8 mouse cellular contexts compared by ENCODE assay signal in genomic region chr4:148627246-148627645, GRCm38 (mm10). TPM values are rescaled to one million over a fixed set of nuclear protein-coding genes. Genes with fewer than 3 reads are reported as not detected.
DNase-seq lines count a peak whose midpoint lies in the region; ATAC-seq and TF ChIP-seq lines count a peak whose summit lies in the region.

No protein-coding gene starts in this region.

- peak overlapping the region; percentile 16 for H3K4me2 ChIP-seq in embryonic facial prominence, embryonic 11.5 days (ENCODE audit: low read depth, low read length)
- peak overlapping the region; percentile 70 for H3K4me2 ChIP-seq in hindbrain, postnatal 0 days (ENCODE audit: low read depth, low read length)
- peak overlapping the region; percentile 83 for H3K4me2 ChIP-seq in midbrain, embryonic 15.5 days

- TF ChIP-seq POLR2A in kidney, adult 2 months (IDR thresholded peaks at IDR 0.05; ENCODE audit: low read depth, low read length) = no peak

- WGBS in kidney, adult 2 months = 55% methylated on average over 3 of the region's 3 CpGs
- 61% methylated on average over 3 of the region's 3 CpGs for WGBS in embryonic facial prominence, embryonic 11.5 days
- WGBS in hindbrain, postnatal 0 days = 61% methylated on average over 3 of the region's 3 CpGs
- WGBS in midbrain, embryonic 15.5 days = 62% methylated on average over 3 of the region's 3 CpGs

- peaks cover 11% of the 10 kb centered on the region; the same call in 1 of the 2 replicates for H3K4me1 ChIP-seq in kidney, adult 2 months (ENCODE audit: control insufficient read depth, insufficient read depth, low read length)
- H3K4me1 ChIP-seq in embryonic facial prominence, embryonic 11.5 days (ENCODE audit: control insufficient read depth, insufficient read depth, low read length) = peaks cover 3% of the 10 kb centered on the region; the same call in 1 of the 2 replicates
- peaks cover 3% of the 10 kb centered on the region; the same call in 1 of the 2 replicates for H3K4me1 ChIP-seq in hindbrain, postnatal 0 days (ENCODE audit: insufficient read depth, low read length)
- peaks cover 26% of the 10 kb centered on the region for H3K4me1 ChIP-seq in midbrain, embryonic 15.5 days

- H3K9ac ChIP-seq in embryonic facial prominence, embryonic 11.5 days (replicated peaks; ENCODE audit: low read length) = peak overlapping the region; percentile 32; the same call in 1 of the 2 replicates
- peak overlapping the region; percentile 99; the same call in 1 of the 2 replicates for H3K9ac ChIP-seq in hindbrain, postnatal 0 days (replicated peaks; ENCODE audit: low read length)
- H3K9ac ChIP-seq in midbrain, embryonic 15.5 days = no peak overlapping the region

- peak overlapping the region; percentile 74 for H3K27ac ChIP-seq in kidney, adult 2 months (ENCODE audit: insufficient read depth, low read depth, low read length)
- H3K27ac ChIP-seq in embryonic facial prominence, embryonic 11.5 days (replicated peaks; ENCODE audit: low read depth, low read length) = no peak overlapping the region
- peak overlapping the region; percentile 99; the same call in 1 of the 2 replicates for H3K27ac ChIP-seq in hindbrain, postnatal 0 days
- H3K27ac ChIP-seq in midbrain, embryonic 15.5 days = peak overlapping the region; percentile 93; the same call in 1 of the 2 replicates

- no peak overlapping the region for H3K4me3 ChIP-seq in kidney, adult 2 months (ENCODE audit: insufficient read depth, low read depth, low read length)
- H3K4me3 ChIP-seq in embryonic facial prominence, embryonic 11.5 days (ENCODE audit: low read depth, low read length) = peak overlapping the region; percentile 63
- H3K4me3 ChIP-seq in hindbrain, postnatal 0 days (ENCODE audit: low read length) = peak overlapping the region; percentile 100
- peak overlapping the region; percentile 84 for H3K4me3 ChIP-seq in midbrain, embryonic 15.5 days

- H3K9me3 ChIP-seq in embryonic facial prominence, embryonic 11.5 days (replicated peaks; ENCODE audit: control insufficient read depth, low read length) = no peaks in the 10 kb centered on the region
- no peaks in the 10 kb centered on the region for H3K9me3 ChIP-seq in hindbrain, postnatal 0 days (ENCODE audit: low read length)
- no peaks in the 10 kb centered on the region for H3K9me3 ChIP-seq in midbrain, embryonic 15.5 days

- H3K27me3 ChIP-seq in kidney, adult 2 months (replicated peaks; ENCODE audit: control insufficient read depth, insufficient read depth, low read length) = no peaks in the 10 kb centered on the region
- no peaks in the 10 kb centered on the region for H3K27me3 ChIP-seq in embryonic facial prominence, embryonic 11.5 days (ENCODE audit: control insufficient read depth, insufficient read depth, low read length)
- no peaks in the 10 kb centered on the region for H3K27me3 ChIP-seq in hindbrain, postnatal 0 days (ENCODE audit: insufficient read depth, low read length)
- H3K27me3 ChIP-seq in midbrain, embryonic 15.5 days (replicated peaks) = no peaks in the 10 kb centered on the region

- DNase-seq in kidney, adult 2 months = no peak
- DNase-seq in kidney, adult 8-10 months = no peak
- no peak for DNase-seq in embryonic facial prominence, embryonic 11.5 days (ENCODE audit: low spot score)
- no peak for DNase-seq in hindbrain, postnatal 0 days (ENCODE audit: low spot score)
- DNase-seq in cerebellum, adult 9-11 months = no peak
- DNase-seq in frontal cortex, postnatal 36 days (ENCODE audit: low spot score in 2 of 2) = no peak
- DNase-seq in right cerebral cortex, postnatal 10 days (ENCODE audit: low spot score in 2 of 2) = no peak

- H3K36me3 ChIP-seq in kidney, adult 2 months (ENCODE audit: control insufficient read depth, insufficient read depth, low read length) = peaks cover 7% of the 10 kb centered on the region
- peaks cover 7% of the 10 kb centered on the region; the same call in 1 of the 2 replicates for H3K36me3 ChIP-seq in embryonic facial prominence, embryonic 11.5 days (replicated peaks; ENCODE audit: control insufficient read depth, insufficient read depth, low read depth, low read length)
- H3K36me3 ChIP-seq in hindbrain, postnatal 0 days (ENCODE audit: insufficient read depth, low read length) = peaks cover 21% of the 10 kb centered on the region
- H3K36me3 ChIP-seq in midbrain, embryonic 15.5 days (replicated peaks) = peaks cover 16% of the 10 kb centered on the region

- TF ChIP-seq CTCF in kidney, adult 2 months (conservative IDR thresholded peaks at IDR 0.05; ENCODE audit: insufficient read depth, insufficient read length, low read depth, low read length) = no peak
- no peak for TF ChIP-seq CTCF in hindbrain, postnatal 0 days (IDR thresholded peaks at IDR 0.05; ENCODE audit: low read depth)

- peak; percentile 54 for ATAC-seq in embryonic facial prominence, embryonic 11.5 days (replicated peaks; ENCODE audit: insufficient number of reproducible peaks, low FRiP score, low TSS enrichment, low read depth)
- peak; percentile 24; the same call in 1 of the 2 replicates for ATAC-seq in hindbrain, postnatal 0 days
- peak; percentile 49 for ATAC-seq in midbrain, embryonic 15.5 days (replicated peaks)

RNA-seq across cellular contexts. Expression of gene Tardbp, which starts 0.4 kb away (rescaled TPM):
- polyA plus RNA-seq in kidney, adult 2 months (2012; rRNA removed) = 67.3 and 93.3 TPM in 2 replicates
- 206 and 240 TPM in 2 replicates for polyA plus RNA-seq in embryonic facial prominence, embryonic 11.5 days (2014; fragmentation: Nextera tagmentation; extraction: Ambion mirVana)
- total RNA-seq in hindbrain, postnatal 0 days (2014; rRNA removed) = 160 and 205 TPM in 2 replicates
- 116 and 121 TPM in 2 replicates for polyA plus RNA-seq in hindbrain, postnatal 0 days (2015; fragmentation: Nextera tagmentation; extraction: Ambion mirVana)
- 182 and 185 TPM in 2 replicates for polyA plus RNA-seq in midbrain, embryonic 15.5 days (2015; fragmentation: Nextera tagmentation; extraction: Ambion mirVana)

RNA-seq across cellular contexts. Expression of gene Gm572, which starts 15.9 kb away (rescaled TPM):
- polyA plus RNA-seq in kidney, adult 2 months (2012; rRNA removed) = 0.17 TPM in 1 of 2 replicates, not detected in the other
- polyA plus RNA-seq in embryonic facial prominence, embryonic 11.5 days (2014; fragmentation: Nextera tagmentation; extraction: Ambion mirVana) = not detected in 2 replicates
- not detected in 2 replicates for total RNA-seq in hindbrain, postnatal 0 days (2014; rRNA removed)
- not detected in 2 replicates for polyA plus RNA-seq in hindbrain, postnatal 0 days (2015; fragmentation: Nextera tagmentation; extraction: Ambion mirVana)
- polyA plus RNA-seq in midbrain, embryonic 15.5 days (2015; fragmentation: Nextera tagmentation; extraction: Ambion mirVana) = not detected in 2 replicates

RNA-seq across cellular contexts. Expression of gene Masp2, which starts 24.9 kb away (rescaled TPM):
- polyA plus RNA-seq in kidney, adult 2 months (2012; rRNA removed) = 1.7 and 2.7 TPM in 2 replicates
- not detected in 2 replicates for polyA plus RNA-seq in embryonic facial prominence, embryonic 11.5 days (2014; fragmentation: Nextera tagmentation; extraction: Ambion mirVana)
- 0.26 and 0.40 TPM in 2 replicates for total RNA-seq in hindbrain, postnatal 0 days (2014; rRNA removed)
- 0.49 TPM in 2 replicates for polyA plus RNA-seq in hindbrain, postnatal 0 days (2015; fragmentation: Nextera tagmentation; extraction: Ambion mirVana)
- 0.74 and 0.80 TPM in 2 replicates for polyA plus RNA-seq in midbrain, embryonic 15.5 days (2015; fragmentation: Nextera tagmentation; extraction: Ambion mirVana)

RNA-seq across cellular contexts. Expression of gene Srm, which starts 35.9 kb away (rescaled TPM):
- 33.1 and 33.9 TPM in 2 replicates for polyA plus RNA-seq in kidney, adult 2 months (2012; rRNA removed)
- polyA plus RNA-seq in embryonic facial prominence, embryonic 11.5 days (2014; fragmentation: Nextera tagmentation; extraction: Ambion mirVana) = 172 and 187 TPM in 2 replicates
- 77.6 and 83.0 TPM in 2 replicates for total RNA-seq in hindbrain, postnatal 0 days (2014; rRNA removed)
- polyA plus RNA-seq in hindbrain, postnatal 0 days (2015; fragmentation: Nextera tagmentation; extraction: Ambion mirVana) = 142 and 143 TPM in 2 replicates
- polyA plus RNA-seq in midbrain, embryonic 15.5 days (2015; fragmentation: Nextera tagmentation; extraction: Ambion mirVana) = 160 and 173 TPM in 2 replicates

Comparison
In these comparisons a context has a peak if more than half of its experiments do, and no peak if none do; other contexts are left out.
1. H3K4me2 ChIP-seq: peak in every context shown above with its lines; median percentile 83 in midbrain, embryonic 15.5 days; 70 in hindbrain, postnatal 0 days; 16 in embryonic facial prominence, embryonic 11.5 days.